Mouse (Mus musculus) spleen, adult 12 weeks (tissue): ENCODE measurements at regions not wholly inside any gene's neighbourhood (a gene's known extent, or its start where the extent isn't known, plus 50 kb on each side); places are given as distances from the start of the nearest gene placed in this dataset.
A peak's percentile ranks its signal among the peaks of the same experiment; 100 is the strongest.

Experiments used
- DNase-seq: peaks from one replicate; pipeline ENCODE4 v3.0.0; 2022; ENCODE audit warnings: low spot score

DNA sequence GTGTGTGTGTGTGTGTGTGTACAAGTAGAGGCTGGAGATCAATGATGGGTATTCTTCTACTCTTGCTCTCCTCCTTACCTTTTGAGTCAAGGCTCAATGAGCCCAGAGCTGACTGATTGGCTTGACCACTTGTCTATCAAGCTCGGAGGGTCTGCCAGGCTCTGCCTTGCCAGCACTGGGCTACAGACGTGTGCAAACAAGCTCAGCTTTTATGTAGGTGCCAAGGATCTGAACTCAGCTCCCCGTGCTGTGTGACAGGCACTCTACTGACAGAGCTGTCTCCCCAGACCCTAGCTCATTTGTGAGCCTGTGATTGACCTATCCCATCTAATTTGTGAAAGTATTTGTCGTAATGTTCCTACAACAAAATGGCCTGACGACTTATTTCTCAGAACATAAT is 54.2 kb upstream of the Cdc42bpa start:
- no peak for DNase-seq

DNA sequence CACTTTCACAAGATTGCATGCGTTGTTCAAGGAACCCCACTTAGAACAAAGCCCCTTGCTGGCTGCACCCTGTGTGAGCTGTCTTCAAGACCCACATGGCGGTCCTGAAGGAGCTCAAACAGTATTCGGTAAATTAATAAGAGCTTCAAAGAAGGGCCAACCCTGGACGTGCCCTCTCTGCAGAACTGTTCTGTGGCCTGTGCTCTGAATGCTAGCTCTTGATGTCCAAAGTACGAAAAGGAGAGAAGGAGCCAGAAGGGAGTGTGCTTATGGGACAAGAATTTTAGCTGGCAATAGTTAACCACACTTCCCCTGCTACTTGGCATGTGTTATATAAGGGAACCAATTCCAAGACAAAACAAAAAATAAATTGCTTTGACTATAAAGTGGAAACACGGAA is 67.6 kb upstream of the Cdc42bpa start:
- no peak for DNase-seq

DNA sequence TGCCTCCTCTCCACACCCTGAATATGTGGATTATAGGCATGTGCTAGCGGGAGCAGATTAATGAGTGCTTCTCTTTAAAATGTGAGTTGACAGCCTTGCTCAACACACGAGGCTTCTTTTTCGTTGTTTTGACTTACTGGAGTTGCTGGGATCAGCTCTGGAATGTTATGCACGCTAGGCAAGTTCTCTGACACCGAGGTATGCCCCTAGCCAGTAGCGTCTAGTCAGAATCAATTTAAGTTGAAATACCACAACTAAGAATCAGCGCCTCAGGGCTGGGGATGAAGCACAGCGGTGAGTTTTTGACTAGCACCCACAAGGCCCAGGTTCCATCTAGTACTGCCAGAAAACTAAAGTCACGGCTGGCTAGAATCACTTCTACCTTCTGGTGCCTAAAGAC is 72.4 kb upstream of the Cdc42bpa start:
- DNase-seq, result no peak

DNA sequence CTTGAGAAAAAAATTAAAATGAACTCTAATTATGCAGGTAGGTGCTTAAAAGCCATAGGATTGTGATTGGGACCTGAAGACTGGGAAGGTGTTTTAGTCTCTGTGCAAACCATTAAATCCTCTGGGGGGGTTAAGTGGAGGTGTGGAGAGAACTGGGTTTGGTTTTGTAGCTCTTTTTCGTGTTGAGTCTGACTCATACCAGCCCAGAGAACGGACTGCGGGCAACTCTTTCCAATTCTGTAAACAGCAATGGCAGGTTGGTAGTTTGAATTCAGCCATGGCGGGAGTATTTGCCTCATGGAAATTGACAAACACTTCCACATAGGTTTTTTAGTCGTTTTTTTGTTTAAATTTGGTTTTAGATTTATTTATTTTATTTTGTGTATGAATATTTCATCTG is 77.7 kb upstream of the Ahctf1 start:
- DNase-seq, result no peak

DNA sequence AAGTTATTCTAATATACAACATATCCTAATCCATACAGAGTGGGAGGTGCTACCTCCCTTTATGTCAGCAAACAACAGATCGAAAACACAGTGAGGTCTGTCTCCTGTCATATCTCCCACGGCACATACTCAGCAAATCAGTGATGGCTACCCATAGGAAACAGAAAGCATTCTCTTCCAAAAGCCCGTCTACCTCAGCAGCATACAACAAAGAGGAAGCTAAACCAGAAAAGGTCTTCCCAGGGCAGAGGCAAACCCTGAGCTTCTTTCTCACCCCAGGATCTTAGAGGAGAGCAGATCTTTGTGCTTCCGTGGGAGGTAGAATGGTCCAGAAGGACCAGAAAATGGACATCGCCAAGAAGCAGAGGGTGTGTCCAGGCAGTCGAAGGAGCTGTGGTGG is 74.4 kb upstream of the Ahctf1 start:
- no peak for DNase-seq

DNA sequence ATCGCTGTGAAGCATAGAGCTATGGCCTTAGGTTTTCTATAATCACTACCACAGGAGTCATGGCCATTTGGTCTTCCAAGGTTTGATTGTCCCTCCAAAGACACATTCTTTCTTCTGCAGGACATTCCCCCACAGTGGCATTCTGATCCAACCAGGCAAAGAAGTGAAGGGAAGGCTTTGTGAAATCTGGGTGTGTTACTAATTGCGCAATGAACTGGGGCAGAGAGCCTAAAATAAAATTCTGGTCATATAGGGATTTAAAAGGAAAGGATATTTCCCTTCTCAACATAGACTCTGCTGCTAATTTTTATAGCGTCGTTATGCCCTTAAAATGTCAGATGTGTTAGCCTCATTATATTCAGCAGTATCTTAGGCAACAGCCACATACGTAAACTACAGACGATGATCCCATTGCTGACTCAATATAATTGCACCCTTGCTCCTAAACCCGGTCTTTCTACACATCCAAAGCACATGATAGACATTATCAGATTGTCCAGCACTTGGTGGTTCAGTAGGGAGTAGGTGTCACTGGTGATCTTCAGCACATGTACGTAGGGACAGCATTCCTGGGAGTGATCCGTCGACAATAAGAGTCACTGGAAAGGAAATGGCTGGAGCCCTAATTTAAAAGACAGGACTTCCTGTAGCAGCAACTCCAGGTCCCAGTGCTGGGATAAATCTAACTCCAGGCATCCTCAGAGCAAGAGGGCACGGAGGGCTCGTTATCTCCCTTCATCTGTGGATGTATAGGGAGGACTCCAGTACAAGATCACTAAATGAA is 70.5 kb upstream of the Ahctf1 start:
- DNase-seq, result no peak

DNA sequence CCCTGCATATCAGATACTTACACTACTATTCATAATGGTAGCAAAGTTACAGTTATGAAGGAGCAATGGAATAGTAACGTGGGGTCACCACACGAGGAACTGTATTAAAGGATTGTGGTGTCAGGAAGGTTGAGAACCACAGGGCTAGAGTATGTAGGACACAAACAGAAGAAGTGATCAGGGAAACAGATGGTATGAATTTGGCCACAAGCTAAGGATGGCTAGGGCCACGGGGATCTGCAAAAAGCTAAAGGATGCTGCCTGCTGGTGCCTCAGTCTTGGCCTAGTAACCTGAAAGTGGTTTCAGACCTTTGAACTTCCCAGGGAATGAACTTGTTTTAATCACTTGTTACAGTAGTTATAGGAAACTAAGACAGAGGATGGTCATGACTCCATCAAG is 68.5 kb upstream of the Ahctf1 start:
- DNase-seq, result no peak

DNA sequence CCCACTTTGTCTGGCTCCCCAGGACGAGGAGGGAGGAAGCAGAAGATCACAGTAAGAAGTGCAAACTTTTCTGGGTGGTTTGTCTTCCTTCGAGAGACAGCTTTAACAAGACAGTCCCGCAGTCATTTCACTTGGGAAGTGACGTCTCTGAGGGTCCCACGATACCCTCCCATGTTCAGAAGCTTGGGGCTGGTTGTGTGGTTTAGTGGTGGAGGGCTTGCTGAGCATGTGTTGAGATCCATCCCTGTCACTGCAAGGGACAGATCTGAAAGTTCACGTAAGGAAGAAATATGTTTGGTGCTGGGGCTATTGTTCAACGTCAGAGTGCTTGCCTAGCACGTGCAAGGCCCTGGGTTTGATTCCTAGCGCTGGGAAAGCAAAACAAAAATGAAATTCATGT is 65.2 kb upstream of the Ahctf1 start:
- DNase-seq, result no peak

DNA sequence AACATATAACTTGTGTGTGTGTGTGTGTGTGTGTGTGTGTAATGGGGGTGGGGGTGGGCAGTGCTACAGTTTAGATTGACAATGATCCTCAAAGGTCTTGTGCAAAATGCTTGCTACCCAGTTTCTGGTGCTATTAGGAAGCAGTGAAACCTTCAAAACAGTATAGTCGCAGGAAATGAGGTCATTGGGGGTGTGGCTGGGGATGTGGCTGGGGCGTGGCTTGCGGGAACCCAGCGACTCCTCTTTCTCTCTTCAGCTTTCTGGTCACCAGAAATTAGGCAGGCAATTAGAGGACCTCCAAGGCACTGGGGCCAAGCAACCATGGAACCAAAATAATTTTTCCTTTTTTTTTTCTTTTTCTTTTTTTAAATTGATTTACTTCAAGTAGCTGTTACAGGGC is 64.0 kb upstream of the Ahctf1 start:
- no peak for DNase-seq

DNA sequence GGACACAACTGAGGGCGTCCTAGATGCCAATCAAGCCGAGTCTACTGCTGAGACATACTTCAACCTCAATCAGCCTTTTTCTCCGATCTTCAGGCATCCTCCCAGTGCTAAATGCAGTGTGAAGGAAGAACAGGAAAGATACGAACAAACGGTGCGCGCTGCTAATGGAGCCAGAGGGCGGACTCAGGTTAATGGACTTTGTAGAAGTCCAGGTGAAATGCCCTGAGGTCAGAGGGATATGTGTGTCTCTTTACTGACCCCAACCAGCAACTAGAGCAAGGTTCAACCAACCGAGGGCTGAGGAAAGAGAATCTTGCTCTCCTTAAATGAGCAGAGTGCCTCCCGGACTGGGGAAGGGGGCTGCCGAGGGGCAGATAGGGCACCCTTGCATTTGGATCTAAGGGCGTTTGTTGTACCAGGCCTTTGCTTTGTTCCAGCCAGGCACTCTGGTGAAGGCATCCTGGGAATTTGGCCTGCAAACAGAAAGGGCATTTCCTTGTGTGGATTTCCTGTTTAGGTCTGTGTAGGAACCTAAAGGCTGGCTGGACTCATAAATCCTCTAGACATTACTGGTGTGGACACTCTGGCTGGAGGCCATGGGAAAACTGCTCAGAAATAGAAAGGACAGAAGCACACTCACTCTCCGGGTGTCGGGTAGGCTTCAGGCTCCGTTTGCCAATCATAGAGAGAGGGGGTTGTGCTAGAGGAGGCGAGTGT is 62.7 kb upstream of the Ahctf1 start:
- DNase-seq, result no peak

DNA sequence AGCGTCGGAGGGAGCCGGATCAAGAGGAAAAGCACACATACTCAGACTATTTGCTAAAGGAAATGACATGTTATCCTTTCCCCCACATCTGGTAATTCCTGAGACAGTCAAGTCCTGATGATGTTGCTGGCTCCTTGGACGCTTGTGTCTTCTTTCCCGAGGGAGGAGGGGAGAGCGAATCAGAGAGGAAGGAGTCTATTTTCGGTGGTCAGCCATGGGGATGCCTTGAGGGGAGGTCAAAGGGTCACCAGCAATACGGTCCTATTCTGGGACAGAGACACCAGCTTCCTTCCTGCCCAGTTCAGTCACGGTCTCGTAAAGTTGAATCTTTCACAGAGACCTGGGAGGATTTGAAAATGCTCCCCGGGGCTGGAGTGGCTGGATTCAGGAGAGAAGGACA is 62.1 kb upstream of the Ahctf1 start:
- no peak for DNase-seq

DNA sequence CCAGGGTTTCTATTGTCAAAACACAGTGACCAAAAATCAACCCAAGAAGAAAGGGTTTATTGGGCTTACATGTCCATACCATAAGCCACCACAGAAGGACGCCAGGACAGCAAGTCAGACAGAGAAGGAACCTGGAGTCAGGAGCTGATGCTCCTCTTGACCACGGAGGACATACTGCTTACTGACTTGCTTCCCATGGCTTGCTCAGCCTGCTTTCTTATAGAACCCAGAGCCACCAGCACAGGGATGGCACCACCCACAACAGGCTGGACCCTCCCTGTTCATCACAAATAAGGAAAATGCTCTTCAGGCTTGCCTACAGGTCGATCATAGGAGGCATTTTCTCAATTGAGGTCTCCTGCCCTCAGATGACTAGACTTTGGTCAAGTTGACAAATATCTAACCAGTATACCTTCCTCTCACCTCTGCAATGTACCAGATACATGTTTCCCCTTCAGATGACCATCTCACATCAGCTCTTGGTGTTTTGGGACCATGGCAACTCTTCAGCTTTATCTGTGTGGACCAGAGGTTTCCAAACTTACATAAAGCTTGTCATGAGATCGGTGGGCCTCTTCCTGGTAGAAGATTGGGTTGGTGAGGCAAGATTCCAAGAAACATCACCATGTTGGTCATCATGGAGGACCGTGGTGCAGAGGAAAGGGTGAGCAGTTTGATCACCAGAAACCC is 61.2 kb upstream of the Ahctf1 start:
- no peak for DNase-seq

DNA sequence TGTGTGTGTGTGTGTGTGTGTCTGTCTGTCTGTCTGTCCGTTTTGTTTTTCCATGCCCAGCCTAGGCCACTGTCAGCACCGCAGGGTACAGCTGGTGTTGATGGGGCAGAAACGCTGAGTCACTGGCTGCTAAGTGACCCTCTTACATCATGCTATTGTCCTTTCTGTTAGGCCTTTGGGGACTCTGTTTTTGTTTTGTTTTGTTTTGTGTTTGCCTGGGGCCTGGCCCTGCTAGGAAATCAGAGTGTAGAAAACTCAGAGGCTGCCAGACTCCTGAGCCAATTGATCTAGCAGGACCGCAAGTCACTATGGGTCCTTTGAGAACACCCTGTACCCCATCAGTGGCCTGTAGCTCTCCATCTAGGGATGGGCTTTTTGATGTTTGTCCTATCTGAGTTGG is 59.9 kb upstream of the Ahctf1 start:
- DNase-seq, result no peak

DNA sequence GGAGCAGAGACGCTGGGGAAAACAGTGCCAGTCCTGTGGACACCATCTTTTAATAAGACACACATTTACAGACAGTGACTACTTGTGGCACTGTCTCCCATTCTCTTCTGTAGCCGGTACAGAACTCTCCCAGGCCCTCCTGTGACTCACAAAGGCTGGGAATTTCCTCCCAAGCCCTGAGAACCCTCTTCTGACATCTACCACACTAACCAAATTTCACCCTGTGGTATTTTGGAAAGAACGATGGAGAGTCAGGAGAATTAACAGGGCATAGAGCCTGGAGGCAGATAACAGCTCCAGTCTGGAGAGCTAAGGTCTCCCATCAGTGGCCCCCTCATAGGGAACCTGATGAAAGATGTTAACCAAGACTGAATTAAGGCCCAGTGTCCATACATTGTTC is 59.5 kb upstream of the Ahctf1 start:
- DNase-seq, result no peak

DNA sequence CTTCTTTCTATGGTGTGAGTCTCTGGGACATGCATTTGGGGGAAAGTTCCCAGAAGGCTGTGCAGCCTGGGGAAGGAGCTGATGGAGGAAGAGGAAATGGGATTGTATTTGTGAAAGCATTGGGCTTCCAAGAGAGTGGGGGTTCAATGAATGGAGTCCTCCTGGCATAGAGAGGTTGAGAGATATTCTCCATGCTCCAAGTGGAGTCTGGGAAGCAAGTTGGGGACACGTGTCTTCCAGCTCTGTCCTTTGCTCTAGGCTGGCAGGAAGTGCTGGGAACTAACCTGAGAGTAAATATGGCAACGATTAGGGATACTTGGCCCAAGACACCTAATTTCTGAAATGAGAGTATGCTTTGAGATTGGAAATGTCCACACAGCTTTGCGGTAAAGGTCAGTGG is 58.3 kb upstream of the Ahctf1 start:
- DNase-seq, result no peak

DNA sequence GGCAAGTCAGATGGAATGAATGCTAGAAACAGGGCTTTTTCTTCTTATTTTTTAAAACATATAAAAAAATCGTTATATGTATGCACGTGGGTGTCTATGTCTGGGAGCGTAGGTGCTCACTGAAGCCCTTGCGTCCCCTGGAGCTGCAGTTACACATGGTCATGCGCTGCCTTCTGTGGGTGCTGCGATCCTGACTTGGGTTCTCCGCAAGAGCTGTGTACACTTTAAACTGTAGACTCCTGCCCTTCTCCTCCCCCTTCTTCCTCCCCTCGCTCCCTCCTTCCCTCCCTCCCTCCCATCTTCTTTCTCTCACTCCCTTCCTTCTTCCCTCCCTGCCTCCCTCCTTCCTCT is 56.0 kb upstream of the Ahctf1 start:
- no peak for DNase-seq

DNA sequence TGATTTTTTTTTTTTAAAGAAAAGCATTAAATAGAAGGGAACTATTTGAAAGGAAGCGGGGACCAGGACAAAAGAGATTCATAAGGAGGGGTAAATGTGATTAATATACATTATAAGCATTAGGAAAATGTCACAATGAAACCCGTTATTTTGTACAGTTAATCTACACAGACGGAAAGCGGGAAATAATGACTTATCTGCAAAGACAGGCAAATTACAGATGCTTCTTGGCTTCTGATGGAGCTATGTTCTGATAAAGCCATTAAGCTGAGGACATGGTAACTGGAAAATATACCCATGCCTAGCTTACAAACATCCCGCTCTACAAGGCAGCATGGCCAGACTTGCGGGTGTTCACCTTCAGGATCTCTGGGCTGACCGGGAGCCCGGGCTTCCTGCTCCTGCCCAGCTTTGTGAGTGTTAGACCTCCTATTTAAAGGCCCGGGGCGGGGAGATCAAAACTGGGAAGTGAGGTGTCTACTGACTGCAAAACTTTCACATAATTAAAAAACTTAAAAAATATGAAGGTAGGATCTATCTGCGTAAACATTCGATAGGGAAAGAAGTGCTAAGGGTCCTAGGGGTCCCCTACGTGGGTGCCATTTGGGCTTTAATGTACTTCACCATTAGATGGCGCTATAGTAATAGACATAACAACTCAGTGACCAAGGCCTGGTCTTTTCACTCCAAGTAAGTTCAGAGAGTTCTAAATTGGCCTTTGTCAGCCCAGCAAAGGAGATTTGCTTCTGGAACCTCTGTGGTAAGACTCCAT is 55.5 kb upstream of the Ahctf1 start:
- DNase-seq, result peak; percentile 23

DNA sequence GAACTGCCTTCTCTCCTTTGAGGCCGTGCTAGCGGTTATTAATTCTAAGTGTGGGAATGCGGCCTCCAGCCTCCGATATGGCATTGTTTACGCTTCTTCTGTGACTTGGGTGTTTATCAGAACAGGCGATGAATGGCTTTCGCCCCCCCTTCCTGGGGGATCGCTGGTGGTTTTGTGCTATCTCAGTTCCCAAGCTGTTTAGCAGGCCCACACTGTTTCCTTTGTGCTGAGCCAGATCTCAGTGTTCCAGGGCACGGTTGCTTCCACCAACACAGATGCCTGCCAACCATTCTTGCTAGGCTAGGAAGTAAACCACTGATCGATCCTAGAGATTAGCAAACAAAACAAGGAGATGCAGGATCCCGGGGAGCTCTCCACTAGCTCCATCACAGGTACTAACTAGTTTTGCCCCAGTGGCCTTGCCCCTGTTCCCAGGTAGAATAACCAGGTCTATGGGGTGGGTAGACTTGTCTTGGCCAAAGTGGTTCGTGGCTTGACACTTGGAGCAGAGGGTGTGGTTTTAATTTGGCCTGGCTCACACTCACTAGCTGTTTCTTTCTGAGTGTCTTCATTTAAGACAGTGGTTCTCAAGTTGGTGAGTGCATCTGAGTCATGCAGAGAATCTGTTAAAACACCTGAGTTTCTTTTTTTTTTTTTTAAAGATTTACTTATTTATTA is 50.9 kb upstream of the Ahctf1 start:
- DNase-seq, result no peak
